Mouse (Mus musculus): Measurements from ENCODE around the gene Iqcg. TPM values are rescaled to one million over a fixed set of nuclear protein-coding genes. Genes with fewer than 3 reads are reported as not detected.
A peak's percentile ranks its signal among the peaks of the same experiment; 100 is the strongest.

Gene Iqcg
- polyA plus RNA-seq, 1 experiment = 0.92 TPM

GRCm38 (mm10) chr16:33053141-33053540 is 2.9 kb downstream of the Iqcg start:
- Histone ChIP-seq H3K79me2 (ENCODE audit: control insufficient read depth, insufficient read depth) (peaks cover 19% of the 10 kb centered on the region), H3K36me3 (ENCODE audit: control insufficient read depth, insufficient read depth) (peaks cover 12% of the 10 kb centered on the region), H3ac (ENCODE audit: control insufficient read depth, insufficient read length, low read depth) (no peak overlapping the region), H3K4me3 (ENCODE audit: insufficient read depth, poor library complexity, severe bottlenecking) (no peak overlapping the region), H3K27me3 (ENCODE audit: control insufficient read depth, insufficient read depth, insufficient read length) (peaks cover 3% of the 10 kb centered on the region), H3K79me3 (ENCODE audit: low read depth) (peaks cover 18% of the 10 kb centered on the region)
- TF ChIP-seq MAX (IDR thresholded peaks at IDR 0.05) (no peak), MYOD1 (IDR thresholded peaks at IDR 0.05; ENCODE audit: control insufficient read depth, insufficient read length, low read depth) (no peak), USF1 (IDR thresholded peaks at IDR 0.05; ENCODE audit: low read depth) (no peak), MYOG (IDR thresholded peaks at IDR 0.05; ENCODE audit: control insufficient read depth, extremely low read depth, insufficient read length) (no peak), CTCF (IDR thresholded peaks at IDR 0.05; ENCODE audit: control insufficient read depth, insufficient read depth, insufficient read length) (no peak), FOSL1 (IDR thresholded peaks at IDR 0.05; ENCODE audit: insufficient read depth, low read length, poor library complexity, severe bottlenecking) (no peak), CEBPB (IDR thresholded peaks at IDR 0.05; ENCODE audit: low read depth) (no peak)

GRCm38 (mm10) chr16:33049809-33050208 is 6.2 kb downstream of the Iqcg start:
- TF ChIP-seq CTCF (IDR thresholded peaks at IDR 0.05; ENCODE audit: control insufficient read depth, insufficient read depth, insufficient read length) (no peak), USF1 (IDR thresholded peaks at IDR 0.05; ENCODE audit: low read depth) (no peak), FOSL1 (IDR thresholded peaks at IDR 0.05; ENCODE audit: insufficient read depth, low read length, poor library complexity, severe bottlenecking) (no peak), MYOD1 (IDR thresholded peaks at IDR 0.05; ENCODE audit: control insufficient read depth, insufficient read length, low read depth) (no peak), MAX (IDR thresholded peaks at IDR 0.05) (no peak), MYOG (IDR thresholded peaks at IDR 0.05; ENCODE audit: control insufficient read depth, extremely low read depth, insufficient read length) (no peak), CEBPB (IDR thresholded peaks at IDR 0.05; ENCODE audit: low read depth) (no peak)
- Histone ChIP-seq H3ac (ENCODE audit: control insufficient read depth, insufficient read length, low read depth) (no peak overlapping the region), H3K79me2 (ENCODE audit: control insufficient read depth, insufficient read depth) (no peaks in the 10 kb centered on the region), H3K4me3 (ENCODE audit: insufficient read depth, poor library complexity, severe bottlenecking) (no peak overlapping the region), H3K36me3 (ENCODE audit: control insufficient read depth, insufficient read depth) (no peaks in the 10 kb centered on the region), H3K27me3 (ENCODE audit: control insufficient read depth, insufficient read depth, insufficient read length) (peaks cover 3% of the 10 kb centered on the region), H3K79me3 (ENCODE audit: low read depth) (no peaks in the 10 kb centered on the region)

- no peaks in the 10 kb centered on the region for H3K79me3 ChIP-seq (ENCODE audit: low read depth)
- no peak for TF ChIP-seq MAX (IDR thresholded peaks at IDR 0.05)
- TF ChIP-seq CEBPB (IDR thresholded peaks at IDR 0.05; ENCODE audit: low read depth) = no peak
- no peaks in the 10 kb centered on the region for H3K79me2 ChIP-seq (ENCODE audit: control insufficient read depth, insufficient read depth)
- no peaks in the 10 kb centered on the region for H3K36me3 ChIP-seq (ENCODE audit: control insufficient read depth, insufficient read depth)
- no peak overlapping the region for H3K4me3 ChIP-seq (ENCODE audit: insufficient read depth, poor library complexity, severe bottlenecking)
- no peak overlapping the region for H3ac ChIP-seq (ENCODE audit: control insufficient read depth, insufficient read length, low read depth)
- H3K27me3 ChIP-seq (ENCODE audit: control insufficient read depth, insufficient read depth, insufficient read length) = peaks cover 3% of the 10 kb centered on the region
Observed at GRCm38 (mm10) chr16:33048686-33049085, 7.3 kb downstream of the Iqcg start.

- no peaks in the 10 kb centered on the region for H3K79me3 ChIP-seq (ENCODE audit: low read depth)
- TF ChIP-seq FOSL1 (IDR thresholded peaks at IDR 0.05; ENCODE audit: insufficient read depth, low read length, poor library complexity, severe bottlenecking) = no peak
- TF ChIP-seq MYOD1 (IDR thresholded peaks at IDR 0.05; ENCODE audit: control insufficient read depth, insufficient read length, low read depth) = no peak
- no peak for TF ChIP-seq CEBPB (IDR thresholded peaks at IDR 0.05; ENCODE audit: low read depth)
- TF ChIP-seq USF1 (IDR thresholded peaks at IDR 0.05; ENCODE audit: low read depth) = no peak
- TF ChIP-seq MYOG (IDR thresholded peaks at IDR 0.05; ENCODE audit: control insufficient read depth, extremely low read depth, insufficient read length) = no peak
- TF ChIP-seq CTCF (IDR thresholded peaks at IDR 0.05; ENCODE audit: control insufficient read depth, insufficient read depth, insufficient read length) = no peak
- no peak for TF ChIP-seq MAX (IDR thresholded peaks at IDR 0.05)
- no peaks in the 10 kb centered on the region for H3K36me3 ChIP-seq (ENCODE audit: control insufficient read depth, insufficient read depth)
- no peaks in the 10 kb centered on the region for H3K79me2 ChIP-seq (ENCODE audit: control insufficient read depth, insufficient read depth)
- H3ac ChIP-seq (ENCODE audit: control insufficient read depth, insufficient read length, low read depth) = no peak overlapping the region
- H3K4me3 ChIP-seq (ENCODE audit: insufficient read depth, poor library complexity, severe bottlenecking) = no peak overlapping the region
- H3K27me3 ChIP-seq (ENCODE audit: control insufficient read depth, insufficient read depth, insufficient read length) = peaks cover 1% of the 10 kb centered on the region
Observed at GRCm38 (mm10) chr16:33048004-33048403, 8.0 kb downstream of the Iqcg start.

- Histone ChIP-seq H3K79me3 (ENCODE audit: low read depth) (no peaks in the 10 kb centered on the region), H3K27me3 (ENCODE audit: control insufficient read depth, insufficient read depth, insufficient read length) (no peaks in the 10 kb centered on the region), H3ac (ENCODE audit: control insufficient read depth, insufficient read length, low read depth) (no peak overlapping the region), H3K79me2 (ENCODE audit: control insufficient read depth, insufficient read depth) (no peaks in the 10 kb centered on the region), H3K36me3 (ENCODE audit: control insufficient read depth, insufficient read depth) (no peaks in the 10 kb centered on the region), H3K4me3 (ENCODE audit: insufficient read depth, poor library complexity, severe bottlenecking) (peak overlapping the region; percentile 14)
- TF ChIP-seq CEBPB (IDR thresholded peaks at IDR 0.05; ENCODE audit: low read depth) (no peak), USF1 (IDR thresholded peaks at IDR 0.05; ENCODE audit: low read depth) (no peak)
Observed at GRCm38 (mm10) chr16:33043268-33043667, 12.8 kb downstream of the Iqcg start.

GRCm38 (mm10) chr16:33042682-33043081 is 13.3 kb downstream of the Iqcg start:
- Histone ChIP-seq H3K36me3 (ENCODE audit: control insufficient read depth, insufficient read depth) (no peaks in the 10 kb centered on the region), H3K79me3 (ENCODE audit: low read depth) (no peaks in the 10 kb centered on the region), H3K27me3 (ENCODE audit: control insufficient read depth, insufficient read depth, insufficient read length) (no peaks in the 10 kb centered on the region), H3K79me2 (ENCODE audit: control insufficient read depth, insufficient read depth) (no peaks in the 10 kb centered on the region), H3ac (ENCODE audit: control insufficient read depth, insufficient read length, low read depth) (no peak overlapping the region), H3K4me3 (ENCODE audit: insufficient read depth, poor library complexity, severe bottlenecking) (no peak overlapping the region)
- TF ChIP-seq MYOG (IDR thresholded peaks at IDR 0.05; ENCODE audit: control insufficient read depth, extremely low read depth, insufficient read length) (no peak), MAX (IDR thresholded peaks at IDR 0.05) (no peak), FOSL1 (IDR thresholded peaks at IDR 0.05; ENCODE audit: insufficient read depth, low read length, poor library complexity, severe bottlenecking) (no peak), CTCF (IDR thresholded peaks at IDR 0.05; ENCODE audit: control insufficient read depth, insufficient read depth, insufficient read length) (no peak), MYOD1 (IDR thresholded peaks at IDR 0.05; ENCODE audit: control insufficient read depth, insufficient read length, low read depth) (no peak), CEBPB (IDR thresholded peaks at IDR 0.05; ENCODE audit: low read depth) (no peak), USF1 (IDR thresholded peaks at IDR 0.05; ENCODE audit: low read depth) (no peak)
